Mouse (Mus musculus): ENCODE results near the gene Dohh. TPM values are rescaled to one million over a fixed set of nuclear protein-coding genes. Genes with fewer than 3 reads are reported as not detected.

The Dohh gene
- total RNA-seq, 2 experiments from 2014 or later, result 79.1 to 87.1 TPM

Small RNAs within 50 kb of the gene (microRNA-seq; reads per million reads assigned to microRNA genes)
- gene Mir1191b, result 0 to 0.20 reads per million in 2 experiments
- 1.4 to 1.7 reads per million in 2 experiments for gene Mir6913

Other genes with a start within 250 kb of the Dohh start
- gene Zbtb7a, start 249.2 kb upstream of the Dohh start, total RNA-seq (2021), result 100 to 1,000 TPM in 1 of 2 experiments, 10 to 100 TPM in 1; 94.7 to 101 TPM
- 10 to 100 TPM; 28.2 to 28.9 TPM for gene Pias4, start 216.5 kb upstream of the Dohh start, total RNA-seq (2021)
- gene Eef2, start 207.8 kb upstream of the Dohh start, total RNA-seq (2021), result 100 to 1,000 TPM; 896 to 944 TPM
- 10 to 100 TPM; 71.7 to 71.8 TPM for gene Dapk3, start 201.4 kb upstream of the Dohh start, total RNA-seq (2021)
- gene 4930442H23Rik, start 200.6 kb upstream of the Dohh start, total RNA-seq (2021), result not detected
- under 1 TPM; 0.19 to 0.20 TPM for gene Nmrk2, start 182.4 kb upstream of the Dohh start, total RNA-seq (2021)
- 100 to 1,000 TPM; 154 to 155 TPM for gene Atcay, start 153.6 kb upstream of the Dohh start, total RNA-seq (2021)
- gene Zfr2, start 151.3 kb upstream of the Dohh start, total RNA-seq (2021), result 10 to 100 TPM; 55.6 to 69.0 TPM
- gene Matk, start 131.5 kb upstream of the Dohh start, total RNA-seq (2021), result 100 to 1,000 TPM; 222 to 244 TPM
- gene Mrpl54, start 117.5 kb upstream of the Dohh start, total RNA-seq (2021), result 10 to 100 TPM; 38.6 to 44.0 TPM
- gene Apba3, start 117.5 kb upstream of the Dohh start, total RNA-seq (2021), result 10 to 100 TPM; 35.4 to 39.5 TPM
- gene Tjp3, start 92.8 kb upstream of the Dohh start, total RNA-seq (2021), result 1 to 10 TPM in 1 of 2 experiments, under 1 TPM in 1; 0.86 to 1.2 TPM
- 100 to 1,000 TPM; 306 to 318 TPM for gene Pip5k1c, start 91.5 kb upstream of the Dohh start, total RNA-seq (2021)
- 10 to 100 TPM; 28.1 to 30.0 TPM for gene Cactin, start 63.3 kb upstream of the Dohh start, total RNA-seq (2021)
- gene Tbxa2r, start 55.7 kb upstream of the Dohh start, total RNA-seq (2021), result 1 to 10 TPM; 1.1 to 1.5 TPM
- 1 to 10 TPM; 1.6 to 1.9 TPM for gene Gipc3, start 41.2 kb upstream of the Dohh start, total RNA-seq (2021)
- gene Hmg20b, start 33.9 kb upstream of the Dohh start, total RNA-seq (2021), result 10 to 100 TPM; 31.3 to 31.6 TPM
- gene Mfsd12, start 26.9 kb upstream of the Dohh start, total RNA-seq (2021), result 10 to 100 TPM; 46.6 to 50.7 TPM
- gene 4930404N11Rik, start 18.6 kb upstream of the Dohh start, total RNA-seq (2021), result 1 to 10 TPM; 1.1 to 1.2 TPM
- gene Fzr1, start 5.9 kb upstream of the Dohh start, total RNA-seq (2021), result 10 to 100 TPM; 65.9 to 66.6 TPM
- 1 to 10 TPM; 2.6 to 3.7 TPM for gene Gm48551, start within 50 bp of the Dohh start, total RNA-seq (2021)
- 1 to 10 TPM; 3.2 to 4.7 TPM for gene Gm48552, start 4.6 kb downstream of the Dohh start, total RNA-seq (2021)
- 1 to 10 TPM; 1.4 to 3.1 TPM for gene Smim24, start 8.6 kb downstream of the Dohh start, total RNA-seq (2021)
- gene Nfic, start 71.2 kb downstream of the Dohh start, total RNA-seq (2021), result 10 to 100 TPM; 59.5 to 66.8 TPM
- gene Celf5, start 98.3 kb downstream of the Dohh start, total RNA-seq (2021), result 100 to 1,000 TPM; 255 to 311 TPM
- gene Ncln, start 112.0 kb downstream of the Dohh start, total RNA-seq (2021), result 10 to 100 TPM; 83.0 to 94.6 TPM
- under 1 TPM; 0.35 to 0.54 TPM for gene S1pr4, start 115.7 kb downstream of the Dohh start, total RNA-seq (2021)
- 1 to 10 TPM; 2.4 to 3.2 TPM for gene Gna15, start 139.8 kb downstream of the Dohh start, total RNA-seq (2021)
- gene Gna11, start 160.8 kb downstream of the Dohh start, total RNA-seq (2021), result 100 to 1,000 TPM; 110 to 121 TPM
- 100 to 1,000 TPM; 692 to 732 TPM for gene Aes, start 175.1 kb downstream of the Dohh start, total RNA-seq (2021)
- 10 to 100 TPM; 22.5 to 32.3 TPM for gene Tle2, start 190.1 kb downstream of the Dohh start, total RNA-seq (2021)
- gene Tle6, start 216.6 kb downstream of the Dohh start, total RNA-seq (2021), result 1 to 10 TPM; 1.7 to 4.1 TPM
- 1 to 10 TPM; 4.2 to 4.4 TPM for gene BC025920, start 221.8 kb downstream of the Dohh start, total RNA-seq (2021)
- 10 to 100 TPM; 23.5 to 30.9 TPM for gene Sirt6, start 243.4 kb downstream of the Dohh start, total RNA-seq (2021)
- 10 to 100 TPM; 30.8 to 39.0 TPM for gene Ankrd24, start 244.1 kb downstream of the Dohh start, total RNA-seq (2021)

Data from layer of hippocampus, postnatal 25 days (tissue).